Mouse (Mus musculus) lung, adult 2 months (tissue): ENCODE results near the gene Setd4.

ENCODE experiments used
- CTCF ChIP-seq: fragments of 200-500 bp; IDR thresholded peaks from 2 replicates; pipeline ENCODE4 v1.5.1; 2011; ENCODE audit warnings: mild to moderate bottlenecking, low read length, control low read depth; ENCODE audit not compliant: insufficient read depth
- POLR2A ChIP-seq: fragments of 200-500 bp; IDR thresholded peaks from 2 replicates; pipeline ENCODE4 v1.6.1; 2011; ENCODE audit warnings: low read depth, mild to moderate bottlenecking, control low read depth, low read length, borderline replicate concordance; ENCODE audit errors: extremely low read depth

DNA sequence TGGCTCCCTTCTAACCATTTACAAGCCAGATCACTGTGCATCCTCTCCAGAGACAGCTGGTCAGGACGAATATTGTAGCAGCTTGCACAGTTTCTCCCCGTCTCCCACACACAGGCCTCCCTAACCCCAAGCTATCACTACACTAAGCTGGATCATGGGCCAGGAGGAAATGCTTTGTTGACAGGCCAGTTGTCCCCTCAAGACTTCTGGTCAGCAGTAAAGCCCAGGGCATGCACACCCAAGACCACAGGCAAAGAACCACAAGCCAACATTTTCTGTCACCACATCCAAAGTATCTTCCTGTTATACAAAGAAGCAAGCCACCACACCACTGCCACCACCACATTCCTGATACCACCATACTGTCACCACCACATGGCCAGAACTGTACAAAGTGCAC is 55.8 kb downstream of the Setd4 start:
- TF ChIP-seq CTCF (no peak), POLR2A (no peak)
